ENCODE assay signal across 22 mouse cellular contexts in genomic region chr5:31046416-31046815, GRCm38 (mm10). TPM values are rescaled to one million over a fixed set of nuclear protein-coding genes. Genes with fewer than 3 reads are reported as not detected.
"Had no signal": no experiment of that assay in that cellular context is flagged by ENCODE, and none has a peak within 500 bp of the region (broad histone marks: within the 10 kb centered on the region; RNA-seq: fewer than 3 reads in every experiment).

No protein-coding gene starts in this region.

- H3K27ac ChIP-seq: midbrain, embryonic 10.5 days; midbrain, embryonic 12.5 days; neural tube, embryonic 12.5 days; stomach, embryonic 15.5 days; stomach, postnatal 0 days had no signal

- H3K36me3 ChIP-seq: stomach, embryonic 15.5 days had no signal

- H3K27me3 ChIP-seq: midbrain, embryonic 12.5 days; neural tube, embryonic 12.5 days; stomach, embryonic 15.5 days had no signal

- H3K9ac ChIP-seq: lung, embryonic 14.5 days; midbrain, embryonic 12.5 days; neural tube, embryonic 12.5 days had no signal

- H3K9me3 ChIP-seq: midbrain, embryonic 10.5 days; midbrain, embryonic 12.5 days; neural tube, embryonic 12.5 days; stomach, embryonic 15.5 days had no signal

- H3K4me3 ChIP-seq: neural tube, embryonic 12.5 days had no signal

- ATAC-seq: midbrain, embryonic 16.5 days had no signal

- DNase-seq: lung, adult 18-20 months; lung, embryonic 14.5 days; lung, postnatal 10 days; lung, postnatal 4 days; midbrain, embryonic 14.5 days; right cerebral cortex, postnatal 14 days; thymus, adult 2 months; thymus, postnatal 25 days; thymus, postnatal 4 days had no signal

RNA-seq across cellular contexts. Expression of gene Dnajc5g, which starts 59.7 kb away (rescaled TPM):
- total RNA-seq: megakaryocyte, adult 5-6 weeks; megakaryocyte-erythroid progenitor cell, adult 5-6 weeks; neutrophil, adult 5-6 weeks had no signal
- polyA plus RNA-seq: lung, embryonic 14.5 days; lung, embryonic 16.5 days; midbrain, embryonic 10.5 days; midbrain, embryonic 12.5 days; midbrain, embryonic 14.5 days; midbrain, embryonic 16.5 days; neural tube, embryonic 12.5 days; neural tube, embryonic 14.5 days; spleen, adult 2 months; stomach, embryonic 15.5 days; stomach, postnatal 0 days; thymus, adult 2 months; urinary bladder, adult 2 months had no signal
